Mouse (Mus musculus): Measurements from ENCODE around the gene St7.

- TF ChIP-seq CTCF (IDR thresholded peaks at IDR 0.05; ENCODE audit: extremely low read depth, insufficient read depth, insufficient read length, insufficient replicate concordance) (no peak), POLR2A (IDR thresholded peaks at IDR 0.05; ENCODE audit: low read depth, low read length) (no peak)
These were observed 179.2 kb downstream of the St7 start for GRCm38 (mm10) chr6:17871831-17872372.
